Mouse (Mus musculus) heart, embryonic 16.5 days (tissue): Measurements from ENCODE around the gene Hist1h4f. TPM values are rescaled to one million over a fixed set of nuclear protein-coding genes. Genes with fewer than 3 reads are reported as not detected.
"Not testable (repeated sequence)": the region's sequence is repeated elsewhere in the genome, so short reads cannot be mapped to it uniquely, and the experiment has no call there.

Source experiments
- ATAC-seq: fragments of 200-750 bp; cut with Nextera tagmentation; replicated peaks from 2 replicates; pipeline ENCODE4 v1.8.0; 2017; ENCODE audit warnings: moderate number of reproducible peaks; ENCODE audit not compliant: insufficient read depth, low FRiP score; ENCODE audit errors: extremely low read depth
- H3K27ac ChIP-seq: fragments of 300-500 bp; sonication (generic); 2 replicates; pipeline ENCODE4 v1.5.1; 2014; ENCODE audit warnings: mild to moderate bottlenecking, low read length, control low read depth, moderate library complexity
- H3K27me3 ChIP-seq: fragments of 300-500 bp; sonication (generic); 2 replicates; pipeline ENCODE4 v1.6.1; 2014; ENCODE audit warnings: low read length, mixed read lengths; ENCODE audit not compliant: control insufficient read depth, insufficient read depth
- H3K36me3 ChIP-seq: fragments of 300-500 bp; sonication (generic); 2 replicates; pipeline ENCODE4 v1.6.1; 2014; ENCODE audit not compliant: control insufficient read depth, insufficient read depth
- H3K4me1 ChIP-seq: fragments of 300-500 bp; sonication (generic); 2 replicates; pipeline ENCODE4 v1.6.1; 2014; ENCODE audit warnings: low read length, mixed read lengths; ENCODE audit not compliant: control insufficient read depth, insufficient read depth
- H3K4me2 ChIP-seq: fragments of 300-500 bp; sonication (generic); 2 replicates; pipeline ENCODE4 v1.6.1; 2014; ENCODE audit warnings: low read depth, mild to moderate bottlenecking, control low read depth, low read length
- H3K4me3 ChIP-seq: fragments of 300-500 bp; sonication (generic); 2 replicates; pipeline ENCODE4 v1.5.1; 2014; ENCODE audit warnings: mild to moderate bottlenecking, control low read depth, low read length
- H3K9ac ChIP-seq: fragments of 300-500 bp; sonication (generic); 2 replicates; pipeline ENCODE4 v1.6.1; 2014; ENCODE audit warnings: low read length, control low read depth
- H3K9me3 ChIP-seq: fragments of 300-500 bp; sonication (generic); replicated peaks from 2 replicates; pipeline ENCODE4 v1.6.1; 2016; ENCODE audit warnings: low read length; ENCODE audit not compliant: control insufficient read depth
- WGBS: fragments of 180-500 bp; shearing (Covaris S2); extraction: QIAGEN DNeasy Blood & Tissue Kit; methylation state at CpG from one replicate; pipeline ENCODE4 v1.1.7; 2014; 5-methylcytosine and 5-hydroxymethylcytosine counted together
- polyA plus RNA-seq: library from polyadenylated mRNA; unstranded; fragments of >200 nt; fragmentation: Nextera tagmentation; extraction: Ambion mirVana; gene quantifications from 2 replicates; pipeline ENCODE4 v1.2.1, GENCODE M21; 2015

Hist1h4f gene
- polyA plus RNA-seq, 1 experiment from 2014 or later = 0.53 TPM

- H3K9me3 ChIP-seq, H3K4me1 ChIP-seq, H3K36me3 ChIP-seq, H3K27me3 ChIP-seq, ATAC-seq: not testable (repeated sequence)
- peak overlapping the region; percentile 98 for H3K27ac ChIP-seq
- H3K4me2 ChIP-seq = peak overlapping the region; percentile 91
- peak overlapping the region; percentile 74; the same call in 1 of the 2 replicates for H3K9ac ChIP-seq
- 0% methylated on average over 2 of the region's 5 CpGs for WGBS
- H3K4me3 ChIP-seq = peak overlapping the region; percentile 56
These were observed 10.1 kb upstream of the Hist1h4f start for GRCm38 (mm10) chr13:23561531-23561882.

GRCm38 (mm10) chr13:23560699-23561098 is 9.3 kb upstream of the Hist1h4f start:
- H3K9me3 ChIP-seq, H3K36me3 ChIP-seq, H3K9ac ChIP-seq, ATAC-seq, H3K4me3 ChIP-seq, H3K27me3 ChIP-seq, H3K4me1 ChIP-seq, H3K27ac ChIP-seq, H3K4me2 ChIP-seq: not testable (repeated sequence)
- 38% methylated on average over 2 of the region's 2 CpGs for WGBS

- no peak for ATAC-seq
- Histone ChIP-seq H3K9me3 (no peaks in the 10 kb centered on the region), H3K27me3 (no peaks in the 10 kb centered on the region), H3K4me1 (peaks cover 6% of the 10 kb centered on the region), H3K4me2 (0 out of 2 replicates have a peak overlapping the region, but pooled peaks have one; percentile 4), H3K4me3 (no peak overlapping the region), H3K27ac (no peak overlapping the region; the same call in 1 of the 2 replicates), H3K9ac (no peak overlapping the region), H3K36me3 (no peaks in the 10 kb centered on the region)
- WGBS = 72% methylated on average over 3 of the region's 3 CpGs
These were observed 5.5 kb upstream of the Hist1h4f start for GRCm38 (mm10) chr13:23556906-23557305.

GRCm38 (mm10) chr13:23555839-23556416 is 4.5 kb upstream of the Hist1h4f start:
- no peaks in the 10 kb centered on the region for H3K27me3 ChIP-seq
- peak; percentile 72 for ATAC-seq
- H3K4me2 ChIP-seq = peak overlapping the region; percentile 90
- H3K36me3 ChIP-seq = no peaks in the 10 kb centered on the region
- WGBS = 0% methylated on average over 18 of the region's 18 CpGs
- H3K9me3 ChIP-seq = no peaks in the 10 kb centered on the region
- peaks cover 6% of the 10 kb centered on the region for H3K4me1 ChIP-seq
- H3K9ac ChIP-seq = peak overlapping the region; percentile 85
- peak overlapping the region; percentile 55 for H3K4me3 ChIP-seq
- H3K27ac ChIP-seq = peak overlapping the region; percentile 93

- peak; percentile 77 for ATAC-seq
- Histone ChIP-seq H3K4me1 (peaks cover 10% of the 10 kb centered on the region), H3K9ac (peak overlapping the region; percentile 85), H3K36me3 (no peaks in the 10 kb centered on the region), H3K27ac (peak overlapping the region; percentile 93), H3K27me3 (no peaks in the 10 kb centered on the region), H3K4me3 (peak overlapping the region; percentile 55), H3K4me2 (peak overlapping the region; percentile 90), H3K9me3 (no peaks in the 10 kb centered on the region)
- under 1% methylated on average over 54 of the region's 54 CpGs for WGBS
These were observed 3.7 kb upstream of the Hist1h4f start for GRCm38 (mm10) chr13:23554925-23555838.

GRCm38 (mm10) chr13:23554393-23554792 is 2.9 kb upstream of the Hist1h4f start:
- H3K9me3 ChIP-seq = no peaks in the 10 kb centered on the region
- 20% methylated on average over 9 of the region's 9 CpGs for WGBS
- no peak for ATAC-seq
- H3K4me3 ChIP-seq = peak overlapping the region; percentile 55
- peak overlapping the region; percentile 85 for H3K9ac ChIP-seq
- peak overlapping the region; percentile 93 for H3K27ac ChIP-seq
- peak overlapping the region; percentile 90 for H3K4me2 ChIP-seq
- H3K36me3 ChIP-seq = no peaks in the 10 kb centered on the region
- H3K27me3 ChIP-seq = no peaks in the 10 kb centered on the region
- peaks cover 10% of the 10 kb centered on the region for H3K4me1 ChIP-seq

- Histone ChIP-seq H3K36me3 (no peaks in the 10 kb centered on the region), H3K9ac (peak within 1 kb of the TSS; percentile 85; the same call in 1 of the 2 replicates), H3K4me1 (peaks cover 10% of the 10 kb centered on the region), H3K27me3 (no peaks in the 10 kb centered on the region), H3K27ac (peak within 1 kb of the TSS; percentile 93), H3K4me3 (no peak within 1 kb of the TSS), H3K9me3 (no peaks in the 10 kb centered on the region), H3K4me2 (peak within 1 kb of the TSS; percentile 70)
- no peak for ATAC-seq
These were observed 1.5 kb upstream of the Hist1h4f start, which contains the start of gene Hist1h1d for GRCm38 (mm10) chr13:23552962-23553361. Gene Hist1h1d (plus strand): TSS chr13:23553262.

- 47% methylated on average over 8 of the region's 8 CpGs for WGBS
- H3K27ac ChIP-seq = peak overlapping the region; percentile 89
- no peaks in the 10 kb centered on the region for H3K9me3 ChIP-seq
- peak overlapping the region; percentile 56 for H3K4me3 ChIP-seq
- no peaks in the 10 kb centered on the region for H3K36me3 ChIP-seq
- no peak for ATAC-seq
- peaks cover 10% of the 10 kb centered on the region for H3K4me1 ChIP-seq
- no peaks in the 10 kb centered on the region for H3K27me3 ChIP-seq
- H3K4me2 ChIP-seq = peak overlapping the region; percentile 70
- H3K9ac ChIP-seq = peak overlapping the region; percentile 73
These were observed 775 bp upstream of the Hist1h4f start for GRCm38 (mm10) chr13:23551931-23552914.
